Mouse (Mus musculus): ENCODE measurements around the gene Irf4. TPM values are rescaled to one million over a fixed set of nuclear protein-coding genes. Genes with fewer than 3 reads are reported as not detected.

Gene Irf4
- polyA plus RNA-seq (2017; shearing (Covaris generic)) = 11.1 TPM

DNA sequence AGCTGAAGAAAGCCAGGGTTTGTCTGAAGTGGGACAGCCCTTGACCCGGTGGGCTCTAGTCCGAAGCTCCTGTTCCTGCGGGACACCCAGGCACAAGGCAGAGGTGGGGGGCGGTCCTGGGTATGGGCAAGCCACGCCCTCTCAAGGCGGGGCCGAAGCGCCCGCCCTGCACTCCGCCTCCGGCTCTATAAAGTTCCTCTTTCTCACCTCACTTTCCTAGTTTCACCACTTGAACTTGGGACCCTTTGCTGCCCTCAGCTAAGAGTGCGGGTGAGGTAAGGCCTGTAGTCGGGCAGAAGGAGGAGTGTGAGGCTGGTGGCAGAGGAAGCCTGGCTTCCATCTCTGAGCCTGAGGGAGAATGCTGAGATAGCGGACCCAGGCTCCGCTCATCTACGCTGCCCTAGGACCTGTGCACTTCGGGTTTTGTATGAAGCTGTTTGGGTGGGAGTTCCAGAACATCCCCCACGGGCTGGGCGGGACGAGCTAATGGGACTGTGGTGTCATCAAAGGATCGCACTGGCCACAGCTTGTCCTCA lies at the start of gene Irf4:
Gene Irf4, plus strand, starts transcription at position 206 of the 536 bp plus-strand sequence.

Other genes starting within 250 kb of the Irf4 start
- gene Uqcrfs1, start 203.9 kb upstream of the Irf4 start, polyA plus RNA-seq (2017; shearing (Covaris generic)) = 150 TPM
- gene Dusp22, start 89.2 kb upstream of the Irf4 start, polyA plus RNA-seq (2017; shearing (Covaris generic)) = 2.7 TPM
- not detected for gene Hus1b, start 198.5 kb downstream of the Irf4 start, polyA plus RNA-seq (2017; shearing (Covaris generic))
- 60.4 TPM for gene Exoc2, start 224.9 kb downstream of the Irf4 start, polyA plus RNA-seq (2017; shearing (Covaris generic))
- gene Gm5447, start 225.0 kb downstream of the Irf4 start, polyA plus RNA-seq (2017; shearing (Covaris generic)) = not detected